Mouse (Mus musculus): ENCODE measurements at regions not wholly inside any gene's neighbourhood (a gene's known extent, or its start where the extent isn't known, plus 50 kb on each side); places are given as distances from the start of the nearest gene placed in this dataset.

- H3K27ac ChIP-seq (ENCODE audit: control insufficient read depth, low read depth, low read length): no peak overlapping the region
- H3K9me3 ChIP-seq (replicated peaks; ENCODE audit: insufficient read depth, low read length): no peaks in the 10 kb centered on the region
- H3K27me3 ChIP-seq (ENCODE audit: control insufficient read depth in 1 of 2, insufficient read depth in 2 of 2, low read length in 2 of 2): no peaks in the 10 kb centered on the region
- DNase-seq (ENCODE audit: low read depth, low spot score): no peak
- TF ChIP-seq RCOR1 (IDR thresholded peaks at IDR 0.05; ENCODE audit: low read depth, low read length) (no peak), ZC3H11A (IDR thresholded peaks at IDR 0.05; ENCODE audit: low read depth, low read length) (no peak), SIN3A (IDR thresholded peaks at IDR 0.05; ENCODE audit: low read length) (no peak), CHD2 (IDR thresholded peaks at IDR 0.05; ENCODE audit: low read length) (no peak), GABPA (IDR thresholded peaks at IDR 0.05; ENCODE audit: low read depth, low read length) (no peak), TAL1 (IDR thresholded peaks at IDR 0.05; ENCODE audit: low read length) (no peak), MAFK (IDR thresholded peaks at IDR 0.05; ENCODE audit: borderline replicate concordance, low read depth, low read length) (no peak), SMC3 (IDR thresholded peaks at IDR 0.05; ENCODE audit: low read depth, low read length) (no peak), USF1 (IDR thresholded peaks at IDR 0.05; ENCODE audit: low read depth, low read length) (no peak), TCF12 (IDR thresholded peaks at IDR 0.05; ENCODE audit: low read depth, low read length) (no peak), NELFE (IDR thresholded peaks at IDR 0.05; ENCODE audit: low read depth, low read length) (no peak), TBP (IDR thresholded peaks at IDR 0.05; ENCODE audit: low read depth, low read length) (no peak), HCFC1 (IDR thresholded peaks at IDR 0.05; ENCODE audit: low read depth, low read length) (no peak), ELF1 (IDR thresholded peaks at IDR 0.05; ENCODE audit: low read depth, low read length) (no peak), MYC (IDR thresholded peaks at IDR 0.05; ENCODE audit: low read depth, low read length) (no peak), RAD21 (IDR thresholded peaks at IDR 0.05; ENCODE audit: low read depth, low read length) (no peak), MYB (IDR thresholded peaks at IDR 0.05; ENCODE audit: low read depth, low read length) (no peak)
- H3K79me2 ChIP-seq (ENCODE audit: control insufficient read depth, insufficient read depth, low read length, poor library complexity): no peaks in the 10 kb centered on the region
- H3K9ac ChIP-seq (ENCODE audit: control insufficient read depth, low read depth, low read length, poor library complexity, severe bottlenecking): no peak overlapping the region
- H3K36me3 ChIP-seq (ENCODE audit: control insufficient read depth in 1 of 2, insufficient read depth in 2 of 2, low read length in 2 of 2): no peaks in the 10 kb centered on the region
- H3K4me3 ChIP-seq (ENCODE audit: control insufficient read depth in 1 of 2, insufficient read depth in 1 of 2, low read depth in 2 of 2, low read length in 2 of 2): no peak overlapping the region
- no peaks in the 10 kb centered on the region for H3K4me1 ChIP-seq (ENCODE audit: control insufficient read depth in 1 of 2, insufficient read depth in 2 of 2, low read length in 2 of 2)
Observed at GRCm38 (mm10) chr10:70866737-70867136, 211.0 kb upstream of the Phyhipl start.

DNA sequence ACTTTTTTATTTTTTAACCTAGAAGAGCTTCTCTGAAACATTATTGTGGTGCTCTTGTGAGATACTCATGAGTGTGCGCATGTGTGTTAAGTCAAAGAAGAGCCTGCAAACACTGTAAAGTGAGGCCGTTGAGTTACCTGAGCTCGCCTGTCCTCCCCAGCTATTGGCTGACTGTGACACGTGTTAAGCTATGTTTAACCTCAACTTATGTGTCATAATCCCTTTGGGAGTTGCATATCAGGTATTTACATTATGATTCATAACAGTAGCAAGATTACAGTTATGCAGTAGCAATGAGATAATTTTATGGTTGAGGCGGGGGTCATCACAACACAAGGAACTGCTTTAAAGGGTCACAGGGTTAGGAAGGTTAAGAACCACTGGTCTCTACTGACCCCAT lies 208.9 kb upstream of the Phyhipl start:
- Histone ChIP-seq H3K79me2 (ENCODE audit: control insufficient read depth, insufficient read depth, low read length, poor library complexity) (no peaks in the 10 kb centered on the region), H3K9me3 (replicated peaks; ENCODE audit: insufficient read depth, low read length) (no peaks in the 10 kb centered on the region), H3K4me3 (ENCODE audit: control insufficient read depth in 1 of 2, insufficient read depth in 1 of 2, low read depth in 2 of 2, low read length in 2 of 2) (no peak overlapping the region), H3K27me3 (ENCODE audit: control insufficient read depth in 1 of 2, insufficient read depth in 2 of 2, low read length in 2 of 2) (no peaks in the 10 kb centered on the region), H3K4me1 (ENCODE audit: control insufficient read depth in 1 of 2, insufficient read depth in 2 of 2, low read length in 2 of 2) (no peaks in the 10 kb centered on the region), H3K36me3 (ENCODE audit: control insufficient read depth in 1 of 2, insufficient read depth in 2 of 2, low read length in 2 of 2) (no peaks in the 10 kb centered on the region), H3K27ac (ENCODE audit: control insufficient read depth, low read depth, low read length) (no peak overlapping the region), H3K9ac (ENCODE audit: control insufficient read depth, low read depth, low read length, poor library complexity, severe bottlenecking) (no peak overlapping the region)
- TF ChIP-seq NELFE (IDR thresholded peaks at IDR 0.05; ENCODE audit: low read depth, low read length) (no peak), ZNF384 (IDR thresholded peaks at IDR 0.05; ENCODE audit: low read depth, low read length) (no peak), HCFC1 (IDR thresholded peaks at IDR 0.05; ENCODE audit: low read depth, low read length) (no peak), ZC3H11A (IDR thresholded peaks at IDR 0.05; ENCODE audit: low read depth, low read length) (no peak), MAX (IDR thresholded peaks at IDR 0.05; ENCODE audit: low read length) (no peak), MAFK (IDR thresholded peaks at IDR 0.05; ENCODE audit: borderline replicate concordance, low read depth, low read length) (no peak), JUND (IDR thresholded peaks at IDR 0.05; ENCODE audit: low read depth, low read length) (no peak), CHD2 (IDR thresholded peaks at IDR 0.05; ENCODE audit: low read length) (no peak), ETS1 (IDR thresholded peaks at IDR 0.05; ENCODE audit: low read depth, low read length) (no peak), MYC (IDR thresholded peaks at IDR 0.05; ENCODE audit: low read depth, low read length) (no peak), ZKSCAN1 (IDR thresholded peaks at IDR 0.05; ENCODE audit: low read depth, low read length) (no peak), MEF2A (IDR thresholded peaks at IDR 0.05; ENCODE audit: extremely low read depth, insufficient replicate concordance, low read depth, low read length, poor library complexity, severe bottlenecking) (no peak), ELF1 (IDR thresholded peaks at IDR 0.05; ENCODE audit: low read depth, low read length) (no peak), POLR2A (IDR thresholded peaks at IDR 0.05; ENCODE audit: control insufficient read depth in 1 of 2, insufficient read depth in 1 of 2, low read depth in 1 of 2, low read length in 2 of 2, poor library complexity in 1 of 2) (no peak), KAT2A (conservative IDR thresholded peaks at IDR 0.05; ENCODE audit: low read depth, low read length) (no peak), ZMIZ1 (IDR thresholded peaks at IDR 0.05; ENCODE audit: low read depth, low read length) (no peak), TBP (IDR thresholded peaks at IDR 0.05; ENCODE audit: low read depth, low read length) (no peak), MYB (IDR thresholded peaks at IDR 0.05; ENCODE audit: low read depth, low read length) (no peak)
- no peak for DNase-seq (ENCODE audit: low read depth, low spot score)

All from MEL (cell line).